Mouse (Mus musculus): ENCODE measurements around the gene Plekha7.

- TF ChIP-seq CTCF (IDR thresholded peaks at IDR 0.05; ENCODE audit: low read depth, low read length) (no peak), POLR2A (IDR thresholded peaks at IDR 0.05; ENCODE audit: extremely low read depth, insufficient read depth, low read length) (no peak)
These were observed 96.3 kb downstream of the Plekha7 start for GRCm38 (mm10) chr7:116211904-116212303.
